Mouse (Mus musculus) stomach, embryonic 14.5 days (tissue): ENCODE measurements around the gene Trim10. TPM values are rescaled to one million over a fixed set of nuclear protein-coding genes. Genes with fewer than 3 reads are reported as not detected.

Experiments used
- ATAC-seq: fragments of 200-750 bp; cut with Nextera tagmentation; 2 replicates; pipeline ENCODE4 v1.8.0; 2017; ENCODE audit warnings: low read depth, moderate TSS enrichment; ENCODE audit not compliant: insufficient number of reproducible peaks, insufficient read depth, low FRiP score
- H3K27ac ChIP-seq: fragments of 300-500 bp; sonication (generic); 2 replicates; pipeline ENCODE4 v1.5.1; 2014; ENCODE audit warnings: mild to moderate bottlenecking, low read length, moderate library complexity, mixed read lengths
- H3K27me3 ChIP-seq: fragments of 300-500 bp; sonication (generic); 2 replicates; pipeline ENCODE4 v1.6.1; 2014; ENCODE audit warnings: low read length, control low read depth, mixed read lengths; ENCODE audit not compliant: control insufficient read depth, insufficient read depth
- H3K36me3 ChIP-seq: fragments of 300-500 bp; sonication (generic); 2 replicates; pipeline ENCODE4 v1.6.1; 2014; ENCODE audit warnings: mild to moderate bottlenecking, control low read depth, low read length, moderate library complexity, mixed read lengths; ENCODE audit not compliant: control insufficient read depth, insufficient read depth
- H3K4me1 ChIP-seq: fragments of 300-500 bp; sonication (generic); 2 replicates; pipeline ENCODE4 v1.6.1; 2014; ENCODE audit warnings: low read length, control low read depth, mixed read lengths; ENCODE audit not compliant: control insufficient read depth, insufficient read depth
- H3K4me2 ChIP-seq: fragments of 300-500 bp; sonication (generic); replicated peaks from 2 replicates; pipeline ENCODE4 v1.6.1; 2014; ENCODE audit warnings: low read depth, low read length, control low read depth
- H3K4me3 ChIP-seq: fragments of 300-500 bp; sonication (generic); 2 replicates; pipeline ENCODE4 v1.5.1; 2014; ENCODE audit warnings: low read depth, low read length, control low read depth
- H3K9ac ChIP-seq: fragments of 300-500 bp; sonication (generic); replicated peaks from 2 replicates; pipeline ENCODE4 v1.6.1; 2014; ENCODE audit warnings: low read depth, mild to moderate bottlenecking, control low read depth, low read length, moderate library complexity, mixed read lengths
- H3K9me3 ChIP-seq: fragments of 300-500 bp; sonication (generic); 2 replicates; pipeline ENCODE4 v1.6.1; 2016; ENCODE audit warnings: low read depth, low read length, control low read depth; ENCODE audit not compliant: control insufficient read depth
- WGBS: fragments of 180-500 bp; shearing (Covaris S2); extraction: QIAGEN DNeasy Blood & Tissue Kit; methylation state at CpG from one replicate; pipeline ENCODE4 v1.1.7; 2014; 5-methylcytosine and 5-hydroxymethylcytosine counted together
- polyA plus RNA-seq: library from polyadenylated mRNA; unstranded; fragments of >200 nt; fragmentation: Nextera tagmentation; extraction: Ambion mirVana; gene quantifications from 2 replicates; pipeline ENCODE4 v1.2.1, GENCODE M21; 2014

Trim10 gene
- polyA plus RNA-seq, 1 experiment from 2014 or later: 1.5 TPM

DNA sequence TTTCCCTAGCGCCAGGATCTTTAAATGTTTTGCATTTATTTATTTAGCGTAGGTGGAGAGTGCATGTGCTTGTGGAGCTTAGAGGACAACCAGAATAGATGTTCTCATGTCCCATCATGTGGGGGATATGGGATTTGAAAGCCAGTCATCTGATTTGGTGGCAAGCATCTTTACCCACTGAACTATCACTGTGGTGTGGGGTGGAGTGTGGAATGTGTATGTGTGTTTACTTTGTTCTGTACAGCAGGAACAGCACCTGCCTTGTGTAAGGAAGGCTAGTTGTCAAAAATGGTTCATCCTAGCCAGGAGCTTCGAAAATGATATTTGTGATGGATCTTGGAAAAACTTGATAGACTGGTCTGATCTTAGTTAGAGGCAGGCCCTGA, 33.0 kb upstream of the Trim10 start:
- Histone ChIP-seq H3K4me1 (peaks cover 11% of the 10 kb centered on the region; the same call in 1 of the 2 replicates), H3K9ac (0 out of 2 replicates have a peak overlapping the region, but pooled peaks have one; percentile 19), H3K36me3 (no peaks in the 10 kb centered on the region), H3K4me2 (peak overlapping the region; percentile 52), H3K27me3 (no peaks in the 10 kb centered on the region), H3K4me3 (peak overlapping the region; percentile 72), H3K9me3 (no peaks in the 10 kb centered on the region), H3K27ac (peak overlapping the region; percentile 97)
- ATAC-seq: peak; percentile 2; the same call in 1 of the 2 replicates
- WGBS: 17% methylated on average over 3 of the region's 3 CpGs

- Histone ChIP-seq H3K9ac (peak within 1 kb of the TSS; percentile 82), H3K4me2 (peak within 1 kb of the TSS; percentile 54), H3K4me1 (peaks cover 11% of the 10 kb centered on the region; the same call in 1 of the 2 replicates), H3K36me3 (no peaks in the 10 kb centered on the region), H3K27me3 (no peaks in the 10 kb centered on the region), H3K4me3 (peak within 1 kb of the TSS; percentile 72), H3K9me3 (no peaks in the 10 kb centered on the region), H3K27ac (peak within 1 kb of the TSS; percentile 97)
- peak; percentile 98 for ATAC-seq
- WGBS: 1% methylated on average over 57 of the region's 58 CpGs
Measured at GRCm38 (mm10) chr17:36836874-36837647, 32.3 kb upstream of the Trim10 start, which contains the start of gene Trim26. TSS of gene Trim26 (plus strand) at chr17:36837134.

DNA sequence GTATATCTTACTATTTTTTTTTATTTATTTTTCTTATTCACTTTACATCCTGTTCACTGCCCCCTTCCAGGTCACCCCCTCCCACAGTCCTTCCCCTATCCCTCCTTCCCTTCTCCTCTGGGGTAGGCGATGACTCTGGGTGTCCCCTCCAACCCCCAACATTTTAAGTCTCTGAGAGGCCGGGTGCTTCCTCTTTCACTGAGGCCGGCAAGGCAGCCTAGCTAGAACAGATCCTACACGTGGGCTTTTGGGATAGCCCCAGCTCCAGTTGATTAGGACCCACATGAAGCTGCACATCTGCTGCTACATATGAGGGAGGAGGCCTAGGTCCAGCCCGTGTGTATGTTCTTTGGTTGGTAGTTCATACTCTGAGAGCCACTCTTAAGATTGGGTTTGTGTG, 30.4 kb upstream of the Trim10 start:
- no peak for ATAC-seq
- H3K9me3 ChIP-seq: no peaks in the 10 kb centered on the region
- H3K27me3 ChIP-seq: no peaks in the 10 kb centered on the region
- no peaks in the 10 kb centered on the region for H3K36me3 ChIP-seq
- H3K4me2 ChIP-seq: no peak overlapping the region
- no peak overlapping the region for H3K9ac ChIP-seq
- H3K4me3 ChIP-seq: no peak overlapping the region
- peaks cover 11% of the 10 kb centered on the region; the same call in 1 of the 2 replicates for H3K4me1 ChIP-seq
- no peak overlapping the region for H3K27ac ChIP-seq
- 79% methylated on average over 5 of the region's 5 CpGs for WGBS

DNA sequence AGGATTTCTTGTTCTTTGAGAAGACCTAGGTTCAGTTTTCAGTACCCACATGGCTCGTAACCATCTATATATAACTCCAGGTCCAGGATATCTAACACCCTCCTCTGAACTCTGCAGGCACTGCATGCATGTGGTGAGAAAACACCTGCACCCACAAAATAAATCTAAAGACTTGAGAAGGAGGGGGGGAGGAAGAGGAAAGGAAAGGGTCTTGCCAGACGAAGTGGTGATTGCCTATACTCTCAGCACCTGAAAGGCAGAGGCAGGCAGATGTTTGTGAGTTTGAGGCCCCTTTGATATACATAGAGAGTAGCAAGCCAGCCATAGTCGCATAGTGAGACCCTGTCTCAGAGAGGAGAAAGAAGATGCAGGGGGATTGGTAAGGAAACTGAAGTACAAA, 29.4 kb upstream of the Trim10 start:
- 86% methylated on average over 3 of the region's 3 CpGs for WGBS
- no peak overlapping the region for H3K4me3 ChIP-seq
- ATAC-seq: no peak
- no peak overlapping the region for H3K4me2 ChIP-seq
- no peaks in the 10 kb centered on the region for H3K9me3 ChIP-seq
- no peaks in the 10 kb centered on the region for H3K27me3 ChIP-seq
- H3K36me3 ChIP-seq: no peaks in the 10 kb centered on the region
- no peak overlapping the region for H3K9ac ChIP-seq
- no peak overlapping the region for H3K27ac ChIP-seq
- peaks cover 11% of the 10 kb centered on the region; the same call in 1 of the 2 replicates for H3K4me1 ChIP-seq

GRCm38 (mm10) chr17:36840961-36841445, 28.4 kb upstream of the Trim10 start:
- H3K27ac ChIP-seq: no peak overlapping the region
- H3K9ac ChIP-seq: no peak overlapping the region
- H3K36me3 ChIP-seq: no peaks in the 10 kb centered on the region
- H3K9me3 ChIP-seq: no peaks in the 10 kb centered on the region
- H3K4me3 ChIP-seq: no peak overlapping the region
- H3K27me3 ChIP-seq: no peaks in the 10 kb centered on the region
- peaks cover 11% of the 10 kb centered on the region; the same call in 1 of the 2 replicates for H3K4me1 ChIP-seq
- H3K4me2 ChIP-seq: no peak overlapping the region
- ATAC-seq: no peak

GRCm38 (mm10) chr17:36843696-36844095, 25.7 kb upstream of the Trim10 start:
- Histone ChIP-seq H3K4me2 (no peak overlapping the region), H3K36me3 (0 out of 2 replicates have a peak, but pooled peaks cover 3% of the 10 kb centered on the region), H3K4me3 (no peak overlapping the region), H3K27ac (no peak overlapping the region), H3K27me3 (no peaks in the 10 kb centered on the region), H3K9ac (no peak overlapping the region), H3K4me1 (no peaks in the 10 kb centered on the region), H3K9me3 (no peaks in the 10 kb centered on the region)
- WGBS: 85% methylated on average over 7 of the region's 7 CpGs
- ATAC-seq: no peak

- Histone ChIP-seq H3K36me3 (0 out of 2 replicates have a peak, but pooled peaks cover 3% of the 10 kb centered on the region), H3K4me3 (no peak overlapping the region), H3K4me1 (no peaks in the 10 kb centered on the region), H3K9me3 (no peaks in the 10 kb centered on the region), H3K4me2 (no peak overlapping the region), H3K27me3 (no peaks in the 10 kb centered on the region), H3K27ac (no peak overlapping the region), H3K9ac (no peak overlapping the region)
- no peak for ATAC-seq
Measured at GRCm38 (mm10) chr17:36844286-36844719, 25.1 kb upstream of the Trim10 start.

- WGBS: 64% methylated on average over 1 of the region's 1 CpGs
- H3K9ac ChIP-seq: no peak overlapping the region
- no peak overlapping the region for H3K4me3 ChIP-seq
- H3K27me3 ChIP-seq: no peaks in the 10 kb centered on the region
- no peak overlapping the region for H3K27ac ChIP-seq
- ATAC-seq: no peak
- no peaks in the 10 kb centered on the region for H3K9me3 ChIP-seq
- no peak overlapping the region for H3K4me2 ChIP-seq
- H3K4me1 ChIP-seq: no peaks in the 10 kb centered on the region
- H3K36me3 ChIP-seq: 0 out of 2 replicates have a peak, but pooled peaks cover 3% of the 10 kb centered on the region
Measured at GRCm38 (mm10) chr17:36844725-36845124, 24.6 kb upstream of the Trim10 start.
